Mouse (Mus musculus) cortical plate, adult 2 months (tissue): Measurements from ENCODE around the gene Phf23. TPM values are rescaled to one million over a fixed set of nuclear protein-coding genes. Genes with fewer than 3 reads are reported as not detected.
"Not testable (repeated sequence)": the region's sequence is repeated elsewhere in the genome, so short reads cannot be mapped to it uniquely, and the experiment has no call there.

ENCODE experiments used
- H3K27ac ChIP-seq: fragments of 200-500 bp; 2 replicates; pipeline ENCODE4 v1.5.1; 2012; ENCODE audit warnings: low read length, control low read depth, inconsistent platforms; ENCODE audit not compliant: insufficient read depth
- H3K4me1 ChIP-seq: fragments of 200-500 bp; 2 replicates; pipeline ENCODE4 v1.6.1; 2011; ENCODE audit warnings: low read length; ENCODE audit not compliant: control insufficient read depth, insufficient read depth
- H3K4me3 ChIP-seq: fragments of 200-500 bp; 2 replicates; pipeline ENCODE4 v1.5.1; 2011; ENCODE audit warnings: mild to moderate bottlenecking, low read length, control low read depth; ENCODE audit not compliant: insufficient read depth
- CTCF ChIP-seq: fragments of 200-500 bp; IDR thresholded peaks from 2 replicates; pipeline ENCODE4 v1.5.1; 2011; ENCODE audit warnings: mild to moderate bottlenecking, control low read depth, low read length; ENCODE audit not compliant: insufficient read depth; ENCODE audit errors: extremely low read depth
- POLR2A ChIP-seq: fragments of 200-500 bp; IDR thresholded peaks from 2 replicates; pipeline ENCODE4 v1.6.1; 2011; ENCODE audit warnings: mild to moderate bottlenecking, low read length, control low read depth; ENCODE audit not compliant: insufficient read depth; ENCODE audit errors: extremely low read depth
- polyA plus RNA-seq: library from polyadenylated mRNA; depleted of rRNA; stranded (reverse); fragments of >200 nt; gene quantifications from 2 replicates; pipeline ENCODE4 v1.2.3, GENCODE M21; 2012

Phf23 gene
- polyA plus RNA-seq, 1 experiment, result 37.6 TPM

GRCm38 (mm10) chr11:70014051-70014450 lies 18.5 kb downstream of the Phf23 start:
- Histone ChIP-seq H3K4me1 (peaks cover 4% of the 10 kb centered on the region; the same call in 1 of the 2 replicates), H3K4me3 (no peak overlapping the region), H3K27ac (no peak overlapping the region)
- no peak for TF ChIP-seq CTCF

- Histone ChIP-seq H3K4me1 (peaks cover 4% of the 10 kb centered on the region; the same call in 1 of the 2 replicates), H3K4me3 (peak within 1 kb of the TSS; percentile 68), H3K27ac (peak within 1 kb of the TSS; percentile 66)
- TF ChIP-seq POLR2A, result peak; percentile 82
- no peak; the same call in 1 of the 2 replicates for TF ChIP-seq CTCF
Measured at GRCm38 (mm10) chr11:70014880-70015558, 19.4 kb downstream of the Phf23 start, which contains the start of gene Acadvl. TSS of gene Acadvl (minus strand) at chr11:70015411.

GRCm38 (mm10) chr11:70015677-70016076 lies 20.1 kb downstream of the Phf23 start:
- peaks cover 4% of the 10 kb centered on the region; the same call in 1 of the 2 replicates for H3K4me1 ChIP-seq
- peak overlapping the region; percentile 68; the same call in 1 of the 2 replicates for H3K4me3 ChIP-seq
- TF ChIP-seq POLR2A, result no peak
- TF ChIP-seq CTCF, result no peak
- H3K27ac ChIP-seq, result no peak overlapping the region

GRCm38 (mm10) chr11:70016177-70016576 lies 20.6 kb downstream of the Phf23 start:
- H3K4me1 ChIP-seq, H3K4me3 ChIP-seq, H3K27ac ChIP-seq: not testable (repeated sequence)

GRCm38 (mm10) chr11:70016669-70017068 lies 21.1 kb downstream of the Phf23 start, which contains the start of gene Dlg4:
TSS of gene Dlg4 (plus strand) at chr11:70016942.
- Histone ChIP-seq H3K27ac (peak within 1 kb of the TSS; percentile 13; the same call in 1 of the 2 replicates), H3K4me1 (peaks cover 4% of the 10 kb centered on the region; the same call in 1 of the 2 replicates), H3K4me3 (peak within 1 kb of the TSS; percentile 34)
- TF ChIP-seq CTCF, result no peak
- no peak for TF ChIP-seq POLR2A

- TF ChIP-seq CTCF, result no peak
- TF ChIP-seq POLR2A, result no peak
- Histone ChIP-seq H3K4me1 (peaks cover 4% of the 10 kb centered on the region; the same call in 1 of the 2 replicates), H3K27ac (0 out of 2 replicates have a peak overlapping the region, but pooled peaks have one; percentile 13), H3K4me3 (peak overlapping the region; percentile 34; the same call in 1 of the 2 replicates)
Measured at GRCm38 (mm10) chr11:70017199-70017767, 21.7 kb downstream of the Phf23 start.

GRCm38 (mm10) chr11:70018131-70018990 lies 22.8 kb downstream of the Phf23 start:
- TF ChIP-seq POLR2A (peak; percentile 38; the same call in 1 of the 2 replicates), CTCF (no peak)
- H3K4me1 ChIP-seq, result peaks cover 4% of the 10 kb centered on the region; the same call in 1 of the 2 replicates

GRCm38 (mm10) chr11:70019495-70020021 lies 24.0 kb downstream of the Phf23 start:
- peak overlapping the region; percentile 34 for H3K4me3 ChIP-seq
- TF ChIP-seq CTCF (no peak), POLR2A (no peak)
- peak overlapping the region; percentile 62; the same call in 1 of the 2 replicates for H3K27ac ChIP-seq
- H3K4me1 ChIP-seq, result peaks cover 5% of the 10 kb centered on the region; the same call in 1 of the 2 replicates

More at GRCm38 (mm10) chr11:70018131-70018990, 22.8 kb downstream of the Phf23 start:
- Histone ChIP-seq H3K27ac (peak overlapping the region; percentile 62), H3K4me3 (peak overlapping the region; percentile 34)

- peak overlapping the region; percentile 5; the same call in 1 of the 2 replicates for H3K27ac ChIP-seq
- H3K4me1 ChIP-seq, result peaks cover 3% of the 10 kb centered on the region; the same call in 1 of the 2 replicates
- H3K4me3 ChIP-seq, result peak overlapping the region; percentile 34
- TF ChIP-seq POLR2A (peak; percentile 60; the same call in 1 of the 2 replicates), CTCF (no peak)
Measured at GRCm38 (mm10) chr11:70020022-70020631, 24.6 kb downstream of the Phf23 start.
